Mouse (Mus musculus) megakaryocyte, embryonic 14.5 days (primary cell): Measurements from ENCODE around the gene Kcnt2. TPM values are rescaled to one million over a fixed set of nuclear protein-coding genes. Genes with fewer than 3 reads are reported as not detected.

Experiments
- H3K27me3 ChIP-seq: replicated peaks from 2 replicates; pipeline ENCODE3; 2012; ENCODE audit warnings: inconsistent platforms
- H3K36me3 ChIP-seq: replicated peaks from 2 replicates; pipeline ENCODE3; 2012; ENCODE audit warnings: low read length, inconsistent platforms, mixed read lengths
- H3K4me1 ChIP-seq: 2 replicates; pipeline ENCODE4 v1.6.1; 2012; ENCODE audit warnings: inconsistent platforms
- H3K4me3 ChIP-seq: replicated peaks from 2 replicates; pipeline ENCODE3; 2012; ENCODE audit warnings: moderate library complexity, mild to moderate bottlenecking, inconsistent platforms
- H3K9me3 ChIP-seq: 2 replicates; pipeline ENCODE4 v1.6.1; 2012; ENCODE audit warnings: inconsistent platforms
- FLI1 ChIP-seq: IDR thresholded peaks from 2 replicates; pipeline ENCODE4 v1.6.1; 2012; ENCODE audit warnings: low read length, inconsistent platforms, mixed read lengths
- GATA1 ChIP-seq: IDR thresholded peaks from 3 replicates; pipeline ENCODE4 v1.6.1; 2012; ENCODE audit warnings: mixed read lengths, low read length, inconsistent platforms, borderline replicate concordance
- polyA plus RNA-seq: library from polyadenylated mRNA; stranded (reverse); fragments of >175 nt; gene quantifications from 2 replicates; pipeline ENCODE4 v1.2.3, GENCODE M21; 2012; ENCODE audit warnings: low replicate concordance; ENCODE audit not compliant: insufficient read depth

The Kcnt2 gene
- polyA plus RNA-seq, 1 experiment: not detected

DNA sequence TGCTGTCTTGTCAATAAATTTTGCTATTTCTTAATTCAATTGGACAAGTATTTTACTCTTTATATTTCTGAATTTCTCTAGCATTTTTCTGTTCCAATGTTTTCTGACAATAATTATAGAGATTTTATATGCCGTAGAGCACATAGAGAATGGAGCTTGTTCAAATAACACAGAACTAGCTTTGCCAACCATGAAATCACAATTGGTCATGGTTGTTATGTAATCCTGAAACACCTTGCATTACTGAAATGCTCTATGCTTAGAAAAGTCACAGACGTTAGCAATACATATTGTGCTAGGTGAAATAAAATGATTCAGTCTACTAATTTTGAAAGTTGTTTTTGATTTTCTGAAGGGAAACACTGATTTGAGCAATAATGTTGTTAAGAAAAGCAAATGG lies 118.8 kb downstream of the Kcnt2 start:
- Histone ChIP-seq H3K4me1 (no peaks in the 10 kb centered on the region), H3K9me3 (no peaks in the 10 kb centered on the region), H3K4me3 (no peak overlapping the region), H3K36me3 (no peaks in the 10 kb centered on the region), H3K27me3 (no peaks in the 10 kb centered on the region)
- TF ChIP-seq FLI1 (no peak), GATA1 (no peak)

DNA sequence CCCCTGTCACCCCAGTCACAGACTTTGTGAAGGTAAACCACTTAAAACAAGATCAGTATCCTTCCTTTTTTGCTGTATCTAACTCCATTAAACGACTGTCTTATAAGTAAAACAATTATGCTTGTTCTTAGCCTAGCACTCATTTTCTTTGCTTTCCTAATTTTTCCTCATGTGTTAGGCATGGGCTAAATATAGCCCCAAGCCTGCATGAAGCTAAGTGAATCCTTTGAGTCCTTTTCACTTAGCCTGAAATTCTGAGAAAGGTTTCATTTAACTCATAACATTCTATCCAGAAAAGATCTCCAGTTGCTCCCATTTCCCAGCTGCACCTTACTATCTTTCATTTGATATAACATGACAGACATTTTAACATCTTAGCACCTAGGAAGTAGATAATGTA lies 127.6 kb downstream of the Kcnt2 start:
- Histone ChIP-seq H3K27me3 (no peaks in the 10 kb centered on the region), H3K4me3 (no peak overlapping the region), H3K4me1 (no peaks in the 10 kb centered on the region), H3K36me3 (no peaks in the 10 kb centered on the region), H3K9me3 (no peaks in the 10 kb centered on the region; the same call in 1 of the 2 replicates)
- TF ChIP-seq GATA1 (no peak), FLI1 (no peak)

DNA sequence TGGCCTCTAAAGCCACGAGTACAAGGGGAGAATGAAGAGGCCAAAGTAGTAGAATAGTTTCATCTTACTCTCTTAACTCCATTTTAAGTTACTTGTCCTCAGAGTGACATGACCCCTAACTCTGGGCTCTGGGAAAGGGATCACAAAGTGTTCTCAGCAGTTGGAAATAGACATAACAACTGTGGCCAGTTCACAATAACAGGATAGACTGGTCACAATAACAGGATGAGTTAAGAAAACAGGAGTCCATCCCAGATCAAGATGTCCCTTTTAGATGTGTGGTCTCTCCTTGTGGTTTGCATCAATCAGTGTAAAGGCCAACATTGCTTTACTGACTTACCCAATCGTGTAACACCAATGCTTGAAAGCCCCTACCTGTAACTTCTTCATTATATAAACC lies 132.8 kb downstream of the Kcnt2 start:
- Histone ChIP-seq H3K9me3 (no peaks in the 10 kb centered on the region; the same call in 1 of the 2 replicates), H3K4me1 (no peaks in the 10 kb centered on the region), H3K27me3 (no peaks in the 10 kb centered on the region), H3K4me3 (no peak overlapping the region), H3K36me3 (no peaks in the 10 kb centered on the region)
- TF ChIP-seq GATA1 (no peak), FLI1 (no peak)

DNA sequence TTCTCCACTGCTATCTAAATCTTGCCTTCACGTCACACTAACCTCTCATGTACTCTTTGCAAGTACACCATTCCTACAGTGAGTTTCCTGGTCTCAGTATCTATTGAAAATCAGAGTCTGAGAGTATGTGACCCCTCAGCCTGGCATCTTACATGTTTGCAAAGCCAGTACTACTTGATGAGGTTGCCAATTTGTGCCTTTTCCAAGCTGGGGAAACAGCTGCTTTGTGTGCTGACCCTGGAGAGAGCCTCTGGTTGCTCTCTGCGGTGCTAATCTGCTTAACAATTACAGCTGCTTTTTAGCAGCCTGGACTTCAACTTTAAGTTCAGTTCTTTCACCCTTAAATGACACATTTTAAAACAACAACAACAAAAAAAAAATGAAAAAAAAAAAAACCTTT lies 133.6 kb downstream of the Kcnt2 start:
- H3K36me3 ChIP-seq: no peaks in the 10 kb centered on the region
- no peaks in the 10 kb centered on the region for H3K27me3 ChIP-seq
- no peak overlapping the region for H3K4me3 ChIP-seq
- TF ChIP-seq GATA1: no peak
- TF ChIP-seq FLI1: no peak
- no peaks in the 10 kb centered on the region for H3K4me1 ChIP-seq
- H3K9me3 ChIP-seq: no peaks in the 10 kb centered on the region; the same call in 1 of the 2 replicates

DNA sequence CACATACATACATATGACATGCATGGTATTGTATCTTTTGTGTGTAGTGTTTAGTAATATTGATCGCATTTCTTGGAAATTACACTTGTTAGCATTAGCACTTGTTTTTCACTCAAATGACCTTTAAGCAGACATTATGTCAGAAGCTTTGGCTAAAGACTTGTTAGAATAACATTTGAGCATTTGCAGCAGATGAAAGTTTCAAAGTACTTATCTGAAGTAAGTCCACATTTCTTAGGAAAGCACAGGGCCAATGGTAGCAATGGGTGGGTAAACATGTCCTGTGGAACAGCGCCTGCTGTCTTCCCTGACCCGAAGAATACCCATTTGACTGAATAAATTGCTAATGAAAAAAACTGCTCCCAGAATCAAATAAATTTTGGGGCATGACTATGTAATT lies 135.1 kb downstream of the Kcnt2 start:
- TF ChIP-seq GATA1 (no peak), FLI1 (no peak)
- no peaks in the 10 kb centered on the region for H3K36me3 ChIP-seq

DNA sequence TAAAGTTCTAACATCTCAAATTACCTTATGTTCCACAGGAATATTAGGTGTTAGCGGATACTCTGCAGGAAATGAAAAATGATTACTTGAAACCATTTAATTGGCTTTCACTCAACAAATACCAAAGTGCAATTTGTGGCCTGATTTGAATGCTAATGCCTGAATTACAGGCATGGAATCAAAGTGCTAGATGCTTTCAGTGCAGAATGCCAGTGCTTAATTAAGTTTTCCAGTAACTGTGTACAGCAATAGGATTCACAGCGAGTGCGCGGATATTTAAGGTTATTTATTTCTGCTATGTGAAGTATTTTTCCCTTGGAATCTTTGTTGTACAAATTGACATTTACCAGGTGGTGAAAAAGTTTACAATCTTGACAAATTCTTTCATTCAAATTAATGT lies 144.3 kb downstream of the Kcnt2 start:
- Histone ChIP-seq H3K9me3 (0 out of 2 replicates have a peak, but pooled peaks cover 2% of the 10 kb centered on the region), H3K27me3 (no peaks in the 10 kb centered on the region), H3K4me3 (no peak overlapping the region), H3K4me1 (no peaks in the 10 kb centered on the region), H3K36me3 (no peaks in the 10 kb centered on the region)
- TF ChIP-seq GATA1 (no peak), FLI1 (no peak)

More for the DNA sequence above, 135.1 kb downstream of the Kcnt2 start:
- Histone ChIP-seq H3K4me1 (no peaks in the 10 kb centered on the region), H3K9me3 (no peaks in the 10 kb centered on the region; the same call in 1 of the 2 replicates), H3K4me3 (no peak overlapping the region), H3K27me3 (no peaks in the 10 kb centered on the region)

DNA sequence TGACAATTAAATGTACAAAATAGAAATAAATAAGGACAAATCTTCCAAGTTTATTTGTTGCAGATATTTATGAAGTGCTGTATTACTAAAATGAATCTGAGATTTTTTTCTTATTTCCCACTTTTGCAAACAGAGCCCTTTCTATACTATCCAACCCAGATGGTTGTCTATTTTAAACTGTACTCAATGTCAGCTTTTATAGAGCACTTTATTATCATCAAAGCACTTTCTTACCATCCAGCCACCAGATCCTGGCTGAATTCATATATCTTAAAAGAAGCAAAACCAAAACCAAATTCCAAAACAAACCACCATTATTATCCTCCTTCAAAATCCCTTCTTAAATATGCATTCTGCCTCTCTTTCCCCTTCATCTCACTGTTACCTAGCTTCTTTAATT lies 151.8 kb downstream of the Kcnt2 start:
- H3K36me3 ChIP-seq: no peaks in the 10 kb centered on the region
- no peaks in the 10 kb centered on the region for H3K9me3 ChIP-seq
- no peaks in the 10 kb centered on the region for H3K27me3 ChIP-seq
- TF ChIP-seq FLI1 (no peak), GATA1 (no peak)
- no peaks in the 10 kb centered on the region for H3K4me1 ChIP-seq
- H3K4me3 ChIP-seq: no peak overlapping the region

DNA sequence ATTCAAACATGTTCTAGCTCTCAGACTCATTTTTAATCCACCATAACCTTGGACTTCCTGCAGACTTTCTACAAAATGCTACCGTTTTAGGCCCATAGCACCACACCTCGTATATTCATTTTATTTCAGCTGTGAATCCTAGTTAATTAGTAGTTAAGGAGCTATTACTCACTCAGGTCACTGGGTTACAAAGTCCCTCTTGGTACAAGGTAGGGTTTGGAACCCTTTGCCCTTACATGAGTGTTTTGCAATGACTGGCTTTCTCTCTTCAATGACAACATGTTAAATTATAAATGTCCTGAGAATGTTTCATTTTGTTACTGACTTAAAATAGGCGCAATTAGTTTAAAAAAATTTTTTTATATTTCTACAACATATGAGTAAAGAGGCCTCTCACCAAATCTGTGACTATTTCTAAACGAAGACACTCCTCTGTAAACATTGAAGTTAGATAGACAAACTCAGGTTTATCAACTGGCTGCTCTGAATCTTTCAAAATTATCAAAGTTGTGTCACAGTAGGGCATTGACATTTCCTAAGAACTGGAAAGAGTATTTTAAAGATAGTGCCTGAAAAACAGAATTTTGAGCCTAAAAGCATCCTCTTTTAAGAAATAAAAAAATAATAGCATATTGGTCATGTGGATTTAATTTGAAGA lies 160.8 kb downstream of the Kcnt2 start:
- no peaks in the 10 kb centered on the region for H3K9me3 ChIP-seq
- no peaks in the 10 kb centered on the region for H3K4me1 ChIP-seq
- H3K27me3 ChIP-seq: no peaks in the 10 kb centered on the region
- H3K4me3 ChIP-seq: no peak overlapping the region
- TF ChIP-seq FLI1: no peak
- no peak for TF ChIP-seq GATA1
- no peaks in the 10 kb centered on the region for H3K36me3 ChIP-seq

DNA sequence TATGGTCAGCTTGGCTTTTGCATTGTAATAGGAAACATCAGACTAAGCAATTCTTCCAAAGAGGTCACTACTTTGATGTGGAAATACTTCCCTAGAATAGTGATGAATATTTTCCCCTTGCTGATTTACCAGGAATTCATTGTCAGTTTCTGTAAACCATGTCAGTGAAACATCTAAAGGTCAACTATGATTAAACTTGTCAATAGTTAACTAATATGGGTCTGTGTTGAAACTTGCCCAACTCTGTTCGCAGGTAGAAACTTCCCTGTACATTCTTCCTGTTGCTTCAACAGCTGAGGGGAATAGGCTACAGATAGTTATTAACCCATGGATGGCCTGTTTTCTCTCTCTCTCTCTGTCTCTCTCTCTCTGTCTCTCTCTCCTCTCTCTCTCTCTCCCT lies 169.8 kb downstream of the Kcnt2 start:
- Histone ChIP-seq H3K27me3 (no peaks in the 10 kb centered on the region), H3K4me1 (no peaks in the 10 kb centered on the region), H3K4me3 (no peak overlapping the region), H3K9me3 (no peaks in the 10 kb centered on the region), H3K36me3 (no peaks in the 10 kb centered on the region)
- no peak for TF ChIP-seq GATA1
- TF ChIP-seq FLI1: no peak

DNA sequence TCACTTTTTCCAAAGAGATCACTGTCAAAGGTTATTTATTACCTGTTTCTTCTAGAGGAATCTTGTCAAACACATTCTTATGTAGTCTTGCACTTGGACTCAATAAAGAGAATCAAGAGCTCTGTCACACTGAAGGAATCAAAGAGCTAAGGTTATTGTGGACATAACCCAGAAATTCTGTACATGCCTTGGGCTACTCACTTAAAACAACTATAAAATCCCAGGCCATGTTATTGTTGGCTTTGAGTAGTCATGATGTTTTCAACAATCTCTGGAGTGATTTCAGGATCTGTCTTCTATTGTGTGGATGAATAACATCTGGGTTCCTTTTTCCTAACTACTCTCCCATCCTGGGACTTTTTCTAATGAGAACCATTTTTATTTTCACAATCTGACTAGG lies 177.0 kb downstream of the Kcnt2 start:
- H3K4me3 ChIP-seq: no peak overlapping the region
- no peaks in the 10 kb centered on the region for H3K4me1 ChIP-seq
- TF ChIP-seq GATA1: no peak
- TF ChIP-seq FLI1: no peak
- no peaks in the 10 kb centered on the region for H3K36me3 ChIP-seq
- no peaks in the 10 kb centered on the region for H3K9me3 ChIP-seq
- no peaks in the 10 kb centered on the region for H3K27me3 ChIP-seq

DNA sequence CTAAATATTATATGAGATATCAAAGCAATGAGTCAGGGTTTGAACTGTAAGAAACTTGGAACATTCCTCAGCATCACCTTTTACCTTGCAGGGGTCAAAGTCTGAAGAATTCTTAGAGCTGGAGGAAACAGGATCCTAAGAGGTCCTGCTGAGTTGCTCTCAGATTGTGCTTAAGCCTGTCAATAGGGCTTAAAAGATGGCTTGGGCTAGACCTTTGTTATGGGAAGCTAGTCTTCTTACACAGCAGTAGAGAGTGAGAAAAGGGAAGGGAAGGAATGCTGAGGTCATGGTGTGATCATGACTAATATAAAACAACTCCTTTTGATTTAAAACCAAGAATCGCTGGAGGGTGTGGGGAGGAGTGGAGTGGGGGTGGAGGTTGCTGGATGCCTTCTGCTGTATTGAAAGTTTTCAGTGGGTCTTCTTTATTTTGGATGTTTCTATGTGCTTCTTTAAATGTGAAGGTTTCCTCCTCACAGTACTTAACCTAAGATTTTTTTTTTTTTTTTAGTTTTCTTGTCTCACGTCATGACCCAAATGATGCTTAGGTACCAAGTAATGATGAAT lies 183.4 kb downstream of the Kcnt2 start:
- no peaks in the 10 kb centered on the region for H3K36me3 ChIP-seq
- no peaks in the 10 kb centered on the region for H3K4me1 ChIP-seq
- TF ChIP-seq FLI1 (no peak), GATA1 (no peak)
- H3K4me3 ChIP-seq: no peak overlapping the region
- H3K9me3 ChIP-seq: 0 out of 2 replicates have a peak, but pooled peaks cover 3% of the 10 kb centered on the region
- no peaks in the 10 kb centered on the region for H3K27me3 ChIP-seq
